Mouse (Mus musculus) MEL (cell line): ENCODE measurements around the gene Twnk. TPM values are rescaled to one million over a fixed set of nuclear protein-coding genes. Genes with fewer than 3 reads are reported as not detected.
A peak's percentile ranks its signal among the peaks of the same experiment; 100 is the strongest.

Source experiments
- DNase-seq: peaks from one replicate; pipeline ENCODE4 v3.0.0; 2011; ENCODE audit warnings: low read depth, low spot score
- H3K27ac ChIP-seq: 2 replicates; pipeline ENCODE4 v1.5.1; 2012; ENCODE audit warnings: low read depth, mild to moderate bottlenecking, control low read depth, low read length, moderate library complexity; ENCODE audit not compliant: control insufficient read depth
- H3K27me3 ChIP-seq, 2 experiments: fragments of 150-350 bp in 1 of 2; sonication (generic) in 1 of 2; 2 replicates each; pipeline ENCODE4 v1.6.1; 2012; ENCODE audit warnings: low read length in 2 of 2, mild to moderate bottlenecking in 2 of 2, improper control_type of control experiment in 1 of 2, moderate library complexity in 1 of 2; ENCODE audit not compliant: insufficient read depth in 2 of 2, control insufficient read depth in 1 of 2
- H3K36me3 ChIP-seq, 2 experiments: 2 replicates each; pipeline ENCODE4 v1.6.1; 2012 to 2014; ENCODE audit warnings: low read length in 2 of 2, improper control_type of control experiment in 1 of 2, inconsistent platforms in 1 of 2, mild to moderate bottlenecking in 1 of 2; ENCODE audit not compliant: insufficient read depth in 2 of 2, control insufficient read depth in 1 of 2
- H3K4me1 ChIP-seq, 2 experiments: fragments of 150-350 bp in 1 of 2; sonication (generic) in 1 of 2; 2 replicates each; pipeline ENCODE4 v1.6.1; 2012; ENCODE audit warnings: low read length in 2 of 2, improper control_type of control experiment in 1 of 2, mild to moderate bottlenecking in 1 of 2; ENCODE audit not compliant: insufficient read depth in 2 of 2, control insufficient read depth in 1 of 2
- H3K4me3 ChIP-seq, 2 experiments: fragments of 150-350 bp in 1 of 2; sonication (generic) in 1 of 2; 2 replicates each; pipeline ENCODE4 v1.5.1; 2012; ENCODE audit warnings: low read depth in 2 of 2, low read length in 2 of 2, mild to moderate bottlenecking in 2 of 2, moderate library complexity in 2 of 2, control low read depth in 1 of 2, improper control_type of control experiment in 1 of 2; ENCODE audit not compliant: control insufficient read depth in 1 of 2, insufficient read depth in 1 of 2
- H3K79me2 ChIP-seq: 2 replicates; pipeline ENCODE4 v1.6.1; 2012; ENCODE audit warnings: mild to moderate bottlenecking, low read length, moderate library complexity; ENCODE audit not compliant: control insufficient read depth, poor library complexity, insufficient read depth
- H3K9ac ChIP-seq: 2 replicates; pipeline ENCODE4 v1.6.1; 2012; ENCODE audit warnings: low read depth, mild to moderate bottlenecking, control low read depth, low read length, moderate library complexity; ENCODE audit not compliant: control insufficient read depth, poor library complexity, severe bottlenecking
- H3K9me3 ChIP-seq: fragments of 150-350 bp; sonication (generic); replicated peaks from 2 replicates; pipeline ENCODE4 v1.6.1; 2012; ENCODE audit warnings: mild to moderate bottlenecking, low read length, improper control_type of control experiment, moderate library complexity; ENCODE audit not compliant: insufficient read depth
- CHD2 ChIP-seq: IDR thresholded peaks from 2 replicates; pipeline ENCODE4 v1.6.1; 2011; ENCODE audit warnings: low read length, improper control_type of control experiment
- E2F4 ChIP-seq: IDR thresholded peaks from 2 replicates; pipeline ENCODE4 v1.6.1; 2011; ENCODE audit warnings: low read depth, low read length, improper control_type of control experiment, borderline replicate concordance
- ELF1 ChIP-seq: IDR thresholded peaks from 2 replicates; pipeline ENCODE4 v1.6.1; 2014; ENCODE audit warnings: low read depth, mild to moderate bottlenecking, inconsistent platforms, low read length, improper control_type of control experiment, moderate library complexity
- EP300 ChIP-seq, 2 experiments: IDR thresholded peaks; 2 replicates each; pipeline ENCODE4 v1.6.1; 2011; ENCODE audit warnings: improper control_type of control experiment in 2 of 2, low read length in 2 of 2, low read depth in 1 of 2, mild to moderate bottlenecking in 1 of 2
- ETS1 ChIP-seq: IDR thresholded peaks from 2 replicates; pipeline ENCODE4 v1.6.1; 2012; ENCODE audit warnings: low read depth, mild to moderate bottlenecking, inconsistent platforms, low read length, improper control_type of control experiment, moderate library complexity
- GATA1 ChIP-seq: IDR thresholded peaks from 2 replicates; pipeline ENCODE4 v1.6.1; 2011; ENCODE audit warnings: low read depth, low read length, improper control_type of control experiment
- HCFC1 ChIP-seq: IDR thresholded peaks from 2 replicates; pipeline ENCODE4 v1.6.1; 2012; ENCODE audit warnings: low read depth, mild to moderate bottlenecking, inconsistent platforms, low read length, improper control_type of control experiment, moderate library complexity
- JUND ChIP-seq: IDR thresholded peaks from 2 replicates; pipeline ENCODE4 v1.6.1; 2011; ENCODE audit warnings: low read depth, mild to moderate bottlenecking, improper control_type of control experiment, low read length
- MAX ChIP-seq: IDR thresholded peaks from 2 replicates; pipeline ENCODE4 v1.6.1; 2011; ENCODE audit warnings: low read length, improper control_type of control experiment
- MEF2A ChIP-seq: IDR thresholded peaks from 2 replicates; pipeline ENCODE4 v1.6.1; 2014; ENCODE audit warnings: low read depth, mild to moderate bottlenecking, inconsistent platforms, low read length, improper control_type of control experiment; ENCODE audit not compliant: poor library complexity, insufficient replicate concordance, severe bottlenecking; ENCODE audit errors: extremely low read depth
- MXI1 ChIP-seq: IDR thresholded peaks from 2 replicates; pipeline ENCODE4 v1.6.1; 2011; ENCODE audit warnings: mild to moderate bottlenecking, low read depth, low read length, improper control_type of control experiment
- MYB ChIP-seq: IDR thresholded peaks from 2 replicates; pipeline ENCODE4 v1.6.1; 2011; ENCODE audit warnings: mild to moderate bottlenecking, low read depth, low read length, improper control_type of control experiment
- NELFE ChIP-seq: IDR thresholded peaks from 2 replicates; pipeline ENCODE4 v1.6.1; 2011; ENCODE audit warnings: low read depth, low read length, improper control_type of control experiment
- NRF1 ChIP-seq: IDR thresholded peaks from 2 replicates; pipeline ENCODE4 v1.6.1; 2014; ENCODE audit warnings: low read depth, mild to moderate bottlenecking, inconsistent platforms, low read length, improper control_type of control experiment, moderate library complexity; ENCODE audit not compliant: poor library complexity, insufficient read depth, severe bottlenecking
- POLR2A ChIP-seq, 2 experiments: IDR thresholded peaks; 2 replicates each; pipeline ENCODE4 v1.6.1; 2011 to 2012; ENCODE audit warnings: low read length in 2 of 2, mild to moderate bottlenecking in 2 of 2, control low read depth in 1 of 2, improper control_type of control experiment in 1 of 2, low read depth in 1 of 2, moderate library complexity in 1 of 2; ENCODE audit not compliant: control insufficient read depth in 1 of 2, insufficient read depth in 1 of 2, poor library complexity in 1 of 2
- POLR2AphosphoS2 ChIP-seq: IDR thresholded peaks from 2 replicates; pipeline ENCODE4 v1.6.1; 2011; ENCODE audit warnings: low read length, improper control_type of control experiment
- RCOR1 ChIP-seq: IDR thresholded peaks from 2 replicates; pipeline ENCODE4 v1.6.1; 2012; ENCODE audit warnings: low read depth, mild to moderate bottlenecking, inconsistent platforms, low read length, improper control_type of control experiment
- SIN3A ChIP-seq: IDR thresholded peaks from 2 replicates; pipeline ENCODE4 v1.6.1; 2012; ENCODE audit warnings: low read length, improper control_type of control experiment, inconsistent platforms
- SMC3 ChIP-seq: IDR thresholded peaks from 2 replicates; pipeline ENCODE4 v1.6.1; 2011; ENCODE audit warnings: low read depth, low read length, improper control_type of control experiment
- TAL1 ChIP-seq: IDR thresholded peaks from 2 replicates; pipeline ENCODE4 v1.6.1; 2012; ENCODE audit warnings: mild to moderate bottlenecking, inconsistent platforms, low read length, moderate library complexity, mixed read lengths
- TCF12 ChIP-seq: IDR thresholded peaks from 2 replicates; pipeline ENCODE4 v1.6.1; 2014; ENCODE audit warnings: low read depth, mild to moderate bottlenecking, inconsistent platforms, low read length, improper control_type of control experiment, moderate library complexity
- UBTF ChIP-seq: IDR thresholded peaks from 2 replicates; pipeline ENCODE4 v1.6.1; 2012; ENCODE audit warnings: low read depth, mild to moderate bottlenecking, inconsistent platforms, low read length, improper control_type of control experiment, moderate library complexity, borderline replicate concordance; ENCODE audit not compliant: insufficient read depth
- USF2 ChIP-seq, 2 experiments: IDR thresholded peaks; 2 replicates each; pipeline ENCODE4 v1.6.1; 2011 to 2012; ENCODE audit warnings: improper control_type of control experiment in 2 of 2, low read length in 2 of 2, borderline replicate concordance in 1 of 2, inconsistent platforms in 1 of 2, low read depth in 1 of 2, mild to moderate bottlenecking in 1 of 2; ENCODE audit not compliant: insufficient read depth in 1 of 2
- ZC3H11A ChIP-seq: IDR thresholded peaks from 2 replicates; pipeline ENCODE4 v1.6.1; 2012; ENCODE audit warnings: low read depth, mild to moderate bottlenecking, inconsistent platforms, low read length, improper control_type of control experiment
- ZKSCAN1 ChIP-seq: IDR thresholded peaks from 2 replicates; pipeline ENCODE4 v1.6.1; 2012; ENCODE audit warnings: low read depth, mild to moderate bottlenecking, inconsistent platforms, low read length, improper control_type of control experiment, moderate library complexity
- ZMIZ1 ChIP-seq: IDR thresholded peaks from 2 replicates; pipeline ENCODE4 v1.6.1; 2012; ENCODE audit warnings: low read depth, mild to moderate bottlenecking, inconsistent platforms, low read length, improper control_type of control experiment, moderate library complexity
- ZNF384 ChIP-seq: IDR thresholded peaks from 2 replicates; pipeline ENCODE4 v1.6.1; 2012; ENCODE audit warnings: low read depth, mild to moderate bottlenecking, inconsistent platforms, low read length, improper control_type of control experiment
- polyA plus RNA-seq, 2 experiments: library from polyadenylated mRNA; stranded (reverse) in 1 of 2; unstranded in 1 of 2; fragments of >175 nt in 1 of 2; fragments of >200 nt in 1 of 2; gene quantifications; 2 replicates each; pipeline versions ENCODE4 v1.2.1 to v1.2.4; 2012; ENCODE audit warnings: low replicate concordance in 2 of 2, low read depth in 1 of 2; ENCODE audit not compliant: insufficient read length in 2 of 2, insufficient read depth in 1 of 2, missing spikeins in 1 of 2
- total RNA-seq: library from RNA; depleted of rRNA; stranded (reverse); fragments of 300-350 nt; gene quantifications from 2 replicates; pipeline ENCODE4 v1.2.3, GENCODE M21; 2012; rRNA removed

Gene Twnk
- total and polyA plus RNA-seq, 3 experiments: 37.5 to 55.6 TPM; not detected in 1

DNA sequence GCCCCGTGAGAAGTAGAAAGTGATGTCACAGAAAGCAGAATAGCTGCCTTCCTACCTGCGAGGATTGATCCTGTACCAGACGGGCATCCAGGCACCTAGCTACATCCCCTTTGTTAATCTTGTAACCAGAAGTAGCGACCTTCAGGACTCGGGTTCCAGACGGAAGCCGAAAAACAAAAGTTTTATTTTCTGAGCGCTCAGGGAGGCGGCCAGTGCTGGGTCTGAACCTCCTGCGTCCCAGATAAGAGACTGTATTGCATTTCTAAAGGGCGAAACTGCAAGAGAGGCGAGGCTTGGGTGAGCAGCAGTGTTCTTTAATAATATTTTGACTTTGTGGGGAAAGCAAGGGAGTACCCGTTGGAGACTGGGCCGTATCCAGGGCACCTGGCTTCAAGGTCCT is 53.4 kb downstream of the Twnk start:
- no peak for DNase-seq
- Histone ChIP-seq H3K9ac (peak overlapping the region; percentile 92), H3K27me3 (no peaks in the 10 kb centered on the region), H3K4me1 (peaks cover 15 to 34% of the 10 kb centered on the region in 2 experiments), H3K27ac (peak overlapping the region; percentile 97), H3K36me3 (peaks cover 0 to 34% of the 10 kb centered on the region in 2 experiments; a peak in 2 of 4 replicates), H3K79me2 (peaks cover 3% of the 10 kb centered on the region; the same call in 1 of the 2 replicates), H3K9me3 (no peaks in the 10 kb centered on the region), H3K4me3 (peak overlapping the region; percentile 81 to 94)
- no peak; the same call in 1 of the 2 replicates for TF ChIP-seq NELFE
- TF ChIP-seq NRF1: no peak
- no peak for TF ChIP-seq GATA1
- no peak for TF ChIP-seq ZNF384
- no peak for TF ChIP-seq ZMIZ1
- TF ChIP-seq RCOR1: no peak
- no peak for TF ChIP-seq ELF1
- TF ChIP-seq USF2 (IDR thresholded peaks at IDR 0.05; ENCODE audit: borderline replicate concordance in 1 of 2, insufficient read depth in 1 of 2, low read depth in 1 of 2, low read length in 2 of 2): no peak
- no peak for TF ChIP-seq HCFC1
- peak in 1 of 2 experiments; percentile 24; a peak in 1 of 4 replicates for TF ChIP-seq POLR2A (IDR thresholded peaks at IDR 0.05; ENCODE audit: control insufficient read depth in 1 of 2, insufficient read depth in 1 of 2, low read depth in 1 of 2, low read length in 2 of 2, poor library complexity in 1 of 2)
- TF ChIP-seq JUND: no peak
- no peak for TF ChIP-seq ZKSCAN1
- TF ChIP-seq SMC3: no peak
- no peak for TF ChIP-seq MAX
- 0 out of 2 replicates have a peak, but pooled peaks have one; percentile 7 for TF ChIP-seq MXI1
- no peak for TF ChIP-seq TAL1
- TF ChIP-seq E2F4: no peak
- 0 out of 2 replicates have a peak, but pooled peaks have one; percentile 46 for TF ChIP-seq ETS1
- TF ChIP-seq ZC3H11A: no peak
- no peak for TF ChIP-seq UBTF
- TF ChIP-seq SIN3A: 0 out of 2 replicates have a peak, but pooled peaks have one; percentile 35
- no peak for TF ChIP-seq CHD2
- no peak for TF ChIP-seq MEF2A
- TF ChIP-seq MYB: no peak
- no peak; the same call in 1 of the 2 replicates for TF ChIP-seq POLR2AphosphoS2
- TF ChIP-seq EP300 (IDR thresholded peaks at IDR 0.05; ENCODE audit: low read depth in 1 of 2, low read length in 2 of 2): peak; percentile 6 to 47; a peak in 1 of 4 replicates
- TF ChIP-seq TCF12: no peak

Other genes starting within 250 kb of the Twnk start
- gene Pax2, start 249.6 kb upstream of the Twnk start, total RNA-seq: not detected in 2 replicates
- gene Pax2, start 249.6 kb upstream of the Twnk start, polyA plus RNA-seq: not detected
- 35.4 and 36.7 TPM in 2 replicates for gene Slf2, start 74.5 kb upstream of the Twnk start, total RNA-seq
- 100 to 1,000 TPM in 1 of 2 experiments, 10 to 100 TPM in 1; 30.2 to 109 TPM for gene Slf2, start 74.5 kb upstream of the Twnk start, polyA plus RNA-seq
- 0.10 and 0.15 TPM in 2 replicates for gene Sema4g, start 16.6 kb upstream of the Twnk start, total RNA-seq
- under 1 TPM in 1 of 2 experiments, not detected in 1; 0.47 TPM for gene Sema4g, start 16.6 kb upstream of the Twnk start, polyA plus RNA-seq
- gene Mrpl43, start 779 bp downstream of the Twnk start, total RNA-seq: 136 and 145 TPM in 2 replicates
- 100 to 1,000 TPM in 1 of 2 experiments, not detected in 1; 136 TPM for gene Mrpl43, start 779 bp downstream of the Twnk start, polyA plus RNA-seq
- 4.0 and 4.2 TPM in 2 replicates for gene Lzts2, start 8.8 kb downstream of the Twnk start, total RNA-seq
- 10 to 100 TPM in 1 of 2 experiments, not detected in 1; 13.1 TPM for gene Lzts2, start 8.8 kb downstream of the Twnk start, polyA plus RNA-seq
- 0.08 and 0.10 TPM in 2 replicates for gene Pdzd7, start 40.1 kb downstream of the Twnk start, total RNA-seq
- gene Pdzd7, start 40.1 kb downstream of the Twnk start, polyA plus RNA-seq: under 1 TPM in 1 of 2 experiments, not detected in 1; 0.56 TPM
- gene Sfxn3, start 41.8 kb downstream of the Twnk start, total RNA-seq: 3.6 and 5.0 TPM in 2 replicates
- 10 to 100 TPM in 1 of 2 experiments, not detected in 1; 10.6 TPM for gene Sfxn3, start 41.8 kb downstream of the Twnk start, polyA plus RNA-seq
- gene Kazald1, start 69.6 kb downstream of the Twnk start, total RNA-seq: 0.33 and 0.39 TPM in 2 replicates
- gene Kazald1, start 69.6 kb downstream of the Twnk start, polyA plus RNA-seq: 1 to 10 TPM in 1 of 2 experiments, not detected in 1; 1.5 TPM
- not detected in 2 replicates for gene Tlx1, start 145.0 kb downstream of the Twnk start, total RNA-seq
- not detected for gene Tlx1, start 145.0 kb downstream of the Twnk start, polyA plus RNA-seq
- gene Lbx1, start 230.1 kb downstream of the Twnk start, total RNA-seq: not detected in 2 replicates
- not detected for gene Lbx1, start 230.1 kb downstream of the Twnk start, polyA plus RNA-seq